In the genomic region with DNA sequence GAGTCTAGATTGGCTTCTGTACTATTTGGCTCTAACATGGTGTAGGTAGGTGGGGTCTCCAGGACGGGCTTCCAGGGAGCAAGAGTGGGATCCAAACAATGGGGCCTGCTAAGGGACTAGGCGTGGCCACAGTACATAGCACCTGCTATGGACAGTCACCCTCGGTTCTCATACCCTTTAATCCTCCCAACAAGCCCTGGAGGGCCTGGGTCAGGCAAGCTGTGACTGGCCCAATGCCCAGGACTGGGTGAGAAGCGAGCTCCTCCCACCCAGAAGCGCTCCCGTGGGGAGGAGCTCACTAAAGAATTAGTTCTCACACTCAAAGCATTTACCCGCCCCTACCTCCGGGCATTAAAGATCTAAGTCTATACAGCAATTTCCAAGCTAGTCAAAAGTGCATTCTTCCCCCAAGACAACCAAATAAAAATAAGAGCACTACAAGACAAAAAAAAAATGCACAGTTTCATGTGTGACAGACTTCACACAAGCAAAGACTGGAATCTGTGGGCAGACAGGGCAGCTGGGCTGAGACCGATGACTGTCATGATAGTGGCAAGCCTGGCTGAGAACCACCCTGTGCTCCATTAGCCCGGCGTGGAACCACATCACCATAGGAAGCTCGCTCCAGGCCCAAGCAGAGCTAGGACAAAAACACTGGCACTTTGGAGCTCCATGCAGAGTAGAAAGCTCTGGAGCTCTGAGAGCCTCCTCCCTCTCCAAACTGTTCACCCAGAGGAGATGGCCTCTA, we compare ENCODE assay signal across 8 mouse cellular contexts. TPM values are rescaled to one million over a fixed set of nuclear protein-coding genes. Genes with fewer than 3 reads are reported as not detected.
DNase-seq lines count a peak whose midpoint lies in the region; ATAC-seq and TF ChIP-seq lines count a peak whose summit lies in the region.

No protein-coding gene starts in this region.

- H3K9me3 ChIP-seq in limb, embryonic 15.5 days, result no peaks in the 10 kb centered on the region

- H3K36me3 ChIP-seq in limb, embryonic 15.5 days, result no peaks in the 10 kb centered on the region

- intact Hi-C loops in gastrocnemius, adult 2 months (cut with DNase I), result no loop called here

- H3K27ac ChIP-seq in gastrocnemius, adult 2 months, result peak overlapping the region; percentile 58
- peak overlapping the region; percentile 73 for H3K27ac ChIP-seq in limb, embryonic 15.5 days

- H3K27me3 ChIP-seq in limb, embryonic 15.5 days, result no peaks in the 10 kb centered on the region

- peaks cover 49% of the 10 kb centered on the region for H3K4me1 ChIP-seq in limb, embryonic 15.5 days

- no peak for TF ChIP-seq CTCF in gastrocnemius, adult 2 months (IDR thresholded peaks at IDR 0.05)

- 43% methylated on average over 12 of the region's 12 CpGs for WGBS in limb, embryonic 15.5 days

- H3K4me3 ChIP-seq in gastrocnemius, adult 2 months, result no peak overlapping the region
- no peak overlapping the region for H3K4me3 ChIP-seq in limb, embryonic 15.5 days

- DNase-seq in gastrocnemius, adult 2 months, result no peak
- no peak for DNase-seq in gastrocnemius, adult 18-20 months (ENCODE audit: low spot score)
- peak; percentile 38 for DNase-seq in MN1 (ENCODE audit: low spot score)
- peak; percentile 69 for DNase-seq in heart, postnatal 4 days
- DNase-seq in spleen, adult 18-20 months, result no peak
- DNase-seq in frontal cortex, adult 2 months (ENCODE audit: extremely low spot score in 1 of 2, low spot score in 1 of 2), result no peak
- no peak for DNase-seq in ovary, postnatal 36 days (ENCODE audit: low spot score)

- ATAC-seq in limb, embryonic 15.5 days (ENCODE audit: insufficient number of reproducible peaks, low FRiP score, low TSS enrichment, low read depth), result peak; percentile 45; the same call in 1 of the 2 replicates

- no peak overlapping the region for H3K4me2 ChIP-seq in limb, embryonic 15.5 days

- no peak overlapping the region for H3K9ac ChIP-seq in limb, embryonic 15.5 days

RNA-seq across cellular contexts. Expression of a gene that starts 23.0 kb away (rescaled TPM):
- 10 to 100 TPM in 1 of 2 experiments, 1 to 10 TPM in 1; 6.6 to 17.8 TPM for total RNA-seq in gastrocnemius, adult 2 months (2021)
- total RNA-seq in gastrocnemius, adult 18-20 months (2021), result 1 to 10 TPM; 8.5 to 9.4 TPM
- total RNA-seq in heart, postnatal 4 days (2021), result 10 to 100 TPM; 18.4 to 19.7 TPM
- 51.4 and 63.0 TPM in 2 replicates for polyA plus RNA-seq in limb, embryonic 15.5 days (2015; fragmentation: Nextera tagmentation; extraction: Ambion mirVana)
- polyA plus RNA-seq in frontal cortex, adult 2 months (2012; rRNA removed), result 28.7 and 30.1 TPM in 2 replicates

Comparison
In these comparisons a context has a peak if more than half of its experiments do, and no peak if none do; other contexts are left out.
1. DNase-seq: peak in MN1 (single experiment) and heart, postnatal 4 days (single experiment); none in gastrocnemius, adult 2 months (single experiment), gastrocnemius, adult 18-20 months (single experiment), spleen, adult 18-20 months (0 of 2), frontal cortex, adult 2 months (0 of 2) and ovary, postnatal 36 days (single experiment).